Mouse (Mus musculus): ENCODE results near the gene Macf1.

The Macf1 gene

GRCm38 (mm10) chr4:123591026-123591635 lies 93.0 kb downstream of the Macf1 start:
- no peak for DNase-seq

GRCm38 (mm10) chr4:123589496-123589895 lies 94.7 kb downstream of the Macf1 start:
- DNase-seq, result no peak

- no peak for DNase-seq
These were observed 95.5 kb downstream of the Macf1 start for GRCm38 (mm10) chr4:123588353-123589301.

GRCm38 (mm10) chr4:123587616-123588015 lies 96.5 kb downstream of the Macf1 start:
- DNase-seq, result no peak

GRCm38 (mm10) chr4:123584720-123585093 lies 99.5 kb downstream of the Macf1 start:
- DNase-seq, result no peak

GRCm38 (mm10) chr4:123584084-123584719 lies 100.0 kb downstream of the Macf1 start:
- DNase-seq, result peak; percentile 38

- no peak for DNase-seq
These were observed 106.6 kb downstream of the Macf1 start for GRCm38 (mm10) chr4:123577469-123578088.

- DNase-seq, result peak; percentile 46
These were observed 111.5 kb downstream of the Macf1 start for GRCm38 (mm10) chr4:123572434-123573336.

GRCm38 (mm10) chr4:123571869-123572268 lies 112.3 kb downstream of the Macf1 start:
- peak; percentile 44 for DNase-seq

GRCm38 (mm10) chr4:123565291-123565861 lies 118.8 kb downstream of the Macf1 start:
- DNase-seq, result peak; percentile 48

GRCm38 (mm10) chr4:123564051-123564791 lies 119.9 kb downstream of the Macf1 start:
- no peak for DNase-seq

- no peak for DNase-seq
These were observed 121.9 kb downstream of the Macf1 start for GRCm38 (mm10) chr4:123562177-123562815.

GRCm38 (mm10) chr4:123560896-123561295 lies 123.3 kb downstream of the Macf1 start:
- DNase-seq, result no peak

GRCm38 (mm10) chr4:123558496-123558895 lies 125.7 kb downstream of the Macf1 start:
- no peak for DNase-seq

GRCm38 (mm10) chr4:123555251-123555650 lies 128.9 kb downstream of the Macf1 start:
- no peak for DNase-seq

- DNase-seq, result peak; percentile 28
These were observed 131.5 kb downstream of the Macf1 start for GRCm38 (mm10) chr4:123552689-123553088.

- no peak for DNase-seq
These were observed 135.8 kb downstream of the Macf1 start for GRCm38 (mm10) chr4:123548317-123548716.

- DNase-seq, result no peak
These were observed 140.5 kb downstream of the Macf1 start for GRCm38 (mm10) chr4:123543691-123544090.

- DNase-seq, result peak; percentile 42
These were observed 148.9 kb downstream of the Macf1 start for GRCm38 (mm10) chr4:123535271-123535670.

- no peak for DNase-seq
These were observed 152.2 kb downstream of the Macf1 start for GRCm38 (mm10) chr4:123532001-123532400.
